Mouse (Mus musculus) midbrain, embryonic 14.5 days (tissue): ENCODE results near the gene Appl1. TPM values are rescaled to one million over a fixed set of nuclear protein-coding genes. Genes with fewer than 3 reads are reported as not detected.

ENCODE experiments used
- ATAC-seq: fragments of 200-750 bp; cut with Nextera tagmentation; 2 replicates; pipeline ENCODE4 v1.8.0; 2017; ENCODE audit warnings: moderate number of reproducible peaks, moderate library complexity; ENCODE audit not compliant: low FRiP score, low TSS enrichment
- DNase-seq: peaks from one replicate; pipeline ENCODE4 v3.0.0-alpha.2; 2015
- H3K27ac ChIP-seq: fragments of 300-500 bp; sonication (generic); replicated peaks from 2 replicates; pipeline ENCODE4 v1.5.1; 2014; ENCODE audit warnings: mild to moderate bottlenecking, low read depth, low read length, moderate library complexity
- H3K27me3 ChIP-seq: fragments of 300-500 bp; sonication (generic); 2 replicates; pipeline ENCODE4 v1.6.1; 2014; ENCODE audit warnings: low read length, control low read depth, mixed read lengths; ENCODE audit not compliant: control insufficient read depth, insufficient read depth
- H3K36me3 ChIP-seq: fragments of 300-500 bp; sonication (generic); 2 replicates; pipeline ENCODE4 v1.6.1; 2014; ENCODE audit warnings: low read length, control low read depth; ENCODE audit not compliant: control insufficient read depth, insufficient read depth
- H3K4me1 ChIP-seq: fragments of 300-500 bp; sonication (generic); 2 replicates; pipeline ENCODE4 v1.6.1; 2014; ENCODE audit warnings: mild to moderate bottlenecking, antibody characterized with exemption, low read length, control low read depth; ENCODE audit not compliant: control insufficient read depth, insufficient read depth
- H3K4me2 ChIP-seq: fragments of 300-500 bp; sonication (generic); 2 replicates; pipeline ENCODE4 v1.6.1; 2014; ENCODE audit warnings: mild to moderate bottlenecking, low read length, moderate library complexity
- H3K4me3 ChIP-seq: fragments of 300-500 bp; sonication (generic); replicated peaks from 2 replicates; pipeline ENCODE4 v1.5.1; 2014; ENCODE audit warnings: low read depth, low read length
- H3K9ac ChIP-seq: fragments of 300-500 bp; sonication (generic); replicated peaks from 2 replicates; pipeline ENCODE4 v1.6.1; 2014; ENCODE audit warnings: mild to moderate bottlenecking, low read length, moderate library complexity
- H3K9me3 ChIP-seq: fragments of 300-500 bp; sonication (generic); 2 replicates; pipeline ENCODE4 v1.6.1; 2016; ENCODE audit warnings: low read length, control low read depth, mixed read lengths; ENCODE audit not compliant: control insufficient read depth
- whole genome bisulfite sequencing: fragments of 180-500 bp; shearing (Covaris S2); extraction: QIAGEN DNeasy Blood & Tissue Kit; methylation state at CpG from one replicate; pipeline ENCODE4 v1.1.7; 2014; 5-methylcytosine and 5-hydroxymethylcytosine counted together
- polyA plus RNA-seq: library from polyadenylated mRNA; unstranded; fragments of >200 nt; fragmentation: Nextera tagmentation; extraction: Ambion mirVana; gene quantifications from 2 replicates; pipeline ENCODE4 v1.2.1, GENCODE M21; 2014

Gene Appl1
- polyA plus RNA-seq, 1 experiment from 2014 or later: 88.5 TPM

DNA sequence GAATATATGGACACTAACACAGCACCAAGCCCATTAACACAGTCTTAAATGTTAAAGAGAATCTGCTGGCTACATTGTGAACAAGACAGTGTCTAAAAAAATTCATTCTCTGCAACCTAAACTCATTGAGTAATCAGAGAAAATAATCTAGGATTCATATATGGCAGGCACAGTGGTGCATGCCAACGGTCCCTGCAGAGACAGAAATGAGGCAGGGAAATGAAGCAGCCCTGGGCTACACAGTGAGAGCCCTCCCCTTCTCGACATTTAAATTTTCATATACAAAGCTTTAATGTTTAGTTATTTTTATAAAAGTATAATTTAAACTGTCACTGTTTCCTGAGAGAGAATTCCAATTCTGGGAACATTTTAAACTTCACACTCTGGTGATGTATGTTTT is 71.5 kb downstream of the Appl1 start:
- Histone ChIP-seq H3K9me3 (no peaks in the 10 kb centered on the region), H3K9ac (no peak overlapping the region), H3K4me1 (no peaks in the 10 kb centered on the region), H3K27ac (no peak overlapping the region), H3K27me3 (no peaks in the 10 kb centered on the region), H3K4me3 (no peak overlapping the region), H3K4me2 (no peak overlapping the region), H3K36me3 (no peaks in the 10 kb centered on the region)
- 83% methylated on average over 2 of the region's 2 CpGs for WGBS
- ATAC-seq (no peak), DNase-seq (no peak)

GRCm38 (mm10) chr14:26894392-26894791 is 76.6 kb downstream of the Appl1 start, which contains the start of gene Asb14:
Asb14 (plus strand) TSS chr14:26894557.
- no peak within 1 kb of the TSS for H3K9ac ChIP-seq
- WGBS: 98% methylated on average over 4 of the region's 4 CpGs
- no peak within 1 kb of the TSS for H3K27ac ChIP-seq
- no peaks in the 10 kb centered on the region for H3K9me3 ChIP-seq
- H3K4me3 ChIP-seq: no peak within 1 kb of the TSS
- H3K4me1 ChIP-seq: no peaks in the 10 kb centered on the region
- ATAC-seq: no peak
- H3K27me3 ChIP-seq: no peaks in the 10 kb centered on the region
- H3K36me3 ChIP-seq: no peaks in the 10 kb centered on the region
- no peak within 1 kb of the TSS for H3K4me2 ChIP-seq
- no peak for DNase-seq

- Histone ChIP-seq H3K27me3 (no peaks in the 10 kb centered on the region), H3K27ac (no peak overlapping the region), H3K4me3 (no peak overlapping the region), H3K9me3 (no peaks in the 10 kb centered on the region), H3K36me3 (no peaks in the 10 kb centered on the region), H3K9ac (no peak overlapping the region), H3K4me2 (no peak overlapping the region), H3K4me1 (no peaks in the 10 kb centered on the region)
- ATAC-seq: no peak
- DNase-seq: no peak
- WGBS: 92% methylated on average over 3 of the region's 3 CpGs
Measured at GRCm38 (mm10) chr14:26890777-26891176, 80.3 kb downstream of the Appl1 start.

DNA sequence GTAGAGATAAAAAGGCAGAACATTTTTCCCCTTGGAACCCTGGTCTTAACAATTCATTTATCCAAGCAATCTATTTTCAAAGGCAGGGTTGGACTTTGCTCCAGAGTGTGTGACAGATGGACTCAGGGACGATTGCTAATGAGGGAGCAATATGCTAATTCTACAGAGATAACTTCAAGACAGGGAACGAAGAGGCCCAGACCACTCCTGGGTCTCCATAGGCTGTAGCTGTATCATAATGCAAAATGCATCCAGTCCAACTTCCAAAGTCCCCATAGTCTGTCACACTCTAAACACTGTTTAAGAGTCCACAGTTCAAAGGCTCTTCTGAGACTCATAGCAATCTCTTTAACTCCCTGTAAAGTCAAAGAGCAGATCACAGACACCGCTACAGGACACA is 83.8 kb downstream of the Appl1 start:
- H3K4me3 ChIP-seq: no peak overlapping the region
- H3K36me3 ChIP-seq: no peaks in the 10 kb centered on the region
- DNase-seq (no peak), ATAC-seq (no peak)
- H3K9me3 ChIP-seq: no peaks in the 10 kb centered on the region
- H3K4me2 ChIP-seq: no peak overlapping the region
- WGBS: 44% methylated on average over 3 of the region's 3 CpGs
- H3K27me3 ChIP-seq: no peaks in the 10 kb centered on the region
- H3K4me1 ChIP-seq: no peaks in the 10 kb centered on the region
- H3K9ac ChIP-seq: no peak overlapping the region
- no peak overlapping the region for H3K27ac ChIP-seq

DNA sequence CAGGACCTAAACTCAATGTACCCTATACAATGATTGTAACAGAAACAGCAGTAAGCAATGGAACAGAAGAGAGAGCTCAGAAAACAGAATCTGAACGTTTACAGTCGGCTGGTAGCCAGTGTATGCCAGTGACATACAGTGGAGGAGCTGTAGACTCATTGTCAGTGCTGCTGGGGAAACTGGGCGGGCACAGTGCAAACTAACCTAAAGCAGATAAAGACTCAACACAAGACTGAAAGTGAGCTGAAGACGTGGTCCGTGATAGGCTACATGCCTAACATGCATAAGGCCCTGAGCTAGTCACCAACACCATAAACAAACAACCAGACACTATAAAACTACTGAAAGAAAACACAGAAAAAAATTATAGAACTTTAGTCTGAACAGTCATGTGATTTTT is 89.3 kb downstream of the Appl1 start:
- H3K9me3 ChIP-seq: no peaks in the 10 kb centered on the region
- ATAC-seq (no peak), DNase-seq (no peak)
- no peaks in the 10 kb centered on the region for H3K36me3 ChIP-seq
- H3K4me3 ChIP-seq: no peak overlapping the region
- H3K9ac ChIP-seq: no peak overlapping the region
- no peaks in the 10 kb centered on the region for H3K4me1 ChIP-seq
- no peak overlapping the region for H3K4me2 ChIP-seq
- WGBS: 93% methylated on average over 5 of the region's 5 CpGs
- no peaks in the 10 kb centered on the region for H3K27me3 ChIP-seq
- no peak overlapping the region for H3K27ac ChIP-seq

- no peaks in the 10 kb centered on the region for H3K36me3 ChIP-seq
- H3K4me1 ChIP-seq: no peaks in the 10 kb centered on the region
- WGBS: 68% methylated on average over 2 of the region's 2 CpGs
- no peak overlapping the region for H3K4me2 ChIP-seq
- no peak overlapping the region for H3K4me3 ChIP-seq
- H3K9ac ChIP-seq: no peak overlapping the region
- no peaks in the 10 kb centered on the region for H3K27me3 ChIP-seq
- DNase-seq: no peak
- H3K27ac ChIP-seq: no peak overlapping the region
- no peaks in the 10 kb centered on the region for H3K9me3 ChIP-seq
- ATAC-seq: no peak
Measured at GRCm38 (mm10) chr14:26879976-26880375, 91.1 kb downstream of the Appl1 start.

DNA sequence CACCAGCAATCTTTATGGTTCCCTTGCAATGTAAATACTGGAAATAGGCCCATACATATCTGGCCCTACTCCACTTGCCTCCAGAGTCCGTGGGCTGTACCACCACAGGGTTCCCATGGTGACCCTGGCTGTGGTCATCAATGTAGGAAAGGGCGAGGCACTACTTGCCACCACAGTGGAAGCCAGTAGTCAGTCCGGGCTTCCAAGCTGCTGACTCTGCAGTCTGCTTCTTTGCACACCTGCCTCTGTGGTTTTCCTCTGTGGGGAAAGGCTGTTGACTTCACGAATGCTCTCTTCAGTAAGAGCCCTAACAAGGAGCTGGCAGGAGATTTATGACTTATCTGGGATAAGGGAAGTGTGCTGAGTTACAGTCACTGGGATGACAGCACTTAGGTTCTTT is 92.3 kb downstream of the Appl1 start:
- ATAC-seq: no peak
- H3K9ac ChIP-seq: no peak overlapping the region
- H3K4me3 ChIP-seq: no peak overlapping the region
- H3K9me3 ChIP-seq: no peaks in the 10 kb centered on the region
- DNase-seq: no peak
- no peak overlapping the region for H3K27ac ChIP-seq
- H3K4me2 ChIP-seq: no peak overlapping the region
- WGBS: 77% methylated on average over 4 of the region's 4 CpGs
- H3K36me3 ChIP-seq: no peaks in the 10 kb centered on the region
- H3K27me3 ChIP-seq: no peaks in the 10 kb centered on the region
- no peaks in the 10 kb centered on the region for H3K4me1 ChIP-seq

Other genes with a start within 250 kb of the Appl1 start
- gene Asb14, start 76.7 kb downstream of the Appl1 start, polyA plus RNA-seq: 0.36 TPM in 1 of 2 replicates, not detected in the other
- not detected in 2 replicates for gene Hesx1, start 23.2 kb upstream of the Appl1 start, polyA plus RNA-seq
- 2.9 and 3.0 TPM in 2 replicates for gene Il17rd, start 67.7 kb upstream of the Appl1 start, polyA plus RNA-seq
- gene Arhgef3, start 143.7 kb upstream of the Appl1 start, polyA plus RNA-seq: 5.3 and 5.5 TPM in 2 replicates